Mouse (Mus musculus) frontal cortex, adult 2 months (tissue): ENCODE data around the gene Ptpn12. TPM values are rescaled to one million over a fixed set of nuclear protein-coding genes. Genes with fewer than 3 reads are reported as not detected.
A peak's percentile ranks its signal among the peaks of the same experiment; 100 is the strongest.

Experiments used
- DNase-seq, 2 experiments: peaks; one replicate each; pipeline ENCODE4 v3.0.0; 2022; ENCODE audit warnings: low spot score in 1 of 2; ENCODE audit errors: extremely low spot score in 1 of 2
- polyA plus RNA-seq: library from polyadenylated mRNA; depleted of rRNA; stranded (reverse); fragments of >200 nt; gene quantifications from 2 replicates; pipeline ENCODE4 v1.2.3, GENCODE M21; 2012; rRNA removed

The Ptpn12 gene
- polyA plus RNA-seq: 57.8 and 64.0 TPM in 2 replicates

DNA sequence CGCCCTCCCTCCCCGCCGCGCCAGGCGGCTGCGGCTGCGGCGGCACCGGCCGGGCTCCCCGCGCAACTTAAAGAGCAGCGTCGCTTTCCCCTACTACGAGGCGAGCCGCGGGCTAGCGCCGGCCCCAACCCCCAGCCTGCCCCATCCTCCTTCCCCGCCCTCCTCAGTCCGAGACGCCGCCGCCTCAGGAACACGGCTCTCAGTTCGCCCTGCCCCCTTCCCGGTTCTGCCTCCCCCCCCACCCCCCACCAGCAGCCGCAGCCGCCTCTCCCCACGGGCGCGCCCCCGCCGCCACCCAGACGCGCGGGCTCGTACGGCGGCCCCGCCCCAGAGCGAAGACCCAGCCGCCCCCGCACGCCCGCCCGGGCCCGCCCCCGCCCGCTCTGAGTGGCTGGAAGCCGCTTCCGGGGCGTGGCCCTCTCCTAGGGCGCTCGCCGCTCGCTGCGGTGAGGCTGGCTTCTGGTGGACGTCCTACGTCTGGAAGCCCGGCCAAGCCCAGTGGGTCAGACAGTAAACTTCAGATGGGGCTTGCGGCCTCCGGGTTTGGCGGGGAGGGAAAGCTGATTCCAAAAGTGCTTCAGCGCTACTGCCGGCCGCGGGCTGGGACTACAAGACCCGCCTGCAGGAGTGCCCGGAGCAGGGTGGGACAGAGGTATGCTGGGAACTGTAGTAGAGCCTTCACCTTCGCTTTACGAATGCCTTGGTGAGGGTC lies at the start of gene Ptpn12:
TSS of gene Ptpn12 (minus strand) at position 92 of the 712 bp plus-strand sequence.
- DNase-seq: peak; percentile 88 to 91

GRCm38 (mm10) chr5:21091179-21091578 lies 35.5 kb upstream of the Ptpn12 start:
- DNase-seq: no peak

- DNase-seq: no peak
Observed at GRCm38 (mm10) chr5:21057217-21057616, 1.5 kb upstream of the Ptpn12 start.

DNA sequence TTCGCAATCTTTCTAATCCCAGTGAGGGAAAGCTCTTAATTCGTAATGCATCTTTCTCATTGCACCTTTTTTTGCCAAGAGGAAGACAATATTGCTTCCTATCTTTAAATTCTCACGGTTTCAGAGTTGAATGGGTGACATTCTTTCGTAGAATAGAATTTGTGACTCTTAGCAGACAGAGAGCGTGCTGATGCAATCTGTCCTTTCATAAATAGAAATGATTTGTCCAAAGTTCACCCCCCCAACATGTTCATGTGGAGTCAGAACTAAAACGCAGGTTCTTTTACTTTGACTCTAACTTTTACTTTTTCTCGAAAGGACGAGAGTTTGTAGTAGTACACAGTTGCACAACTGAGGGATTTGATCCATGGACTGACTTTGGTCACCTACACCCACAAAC lies 884 bp upstream of the Ptpn12 start:
- no peak for DNase-seq

GRCm38 (mm10) chr5:21055071-21055819 lies 466 bp downstream of the Ptpn12 start:
- peak in 1 of 2 experiments; percentile 38 for DNase-seq

DNA sequence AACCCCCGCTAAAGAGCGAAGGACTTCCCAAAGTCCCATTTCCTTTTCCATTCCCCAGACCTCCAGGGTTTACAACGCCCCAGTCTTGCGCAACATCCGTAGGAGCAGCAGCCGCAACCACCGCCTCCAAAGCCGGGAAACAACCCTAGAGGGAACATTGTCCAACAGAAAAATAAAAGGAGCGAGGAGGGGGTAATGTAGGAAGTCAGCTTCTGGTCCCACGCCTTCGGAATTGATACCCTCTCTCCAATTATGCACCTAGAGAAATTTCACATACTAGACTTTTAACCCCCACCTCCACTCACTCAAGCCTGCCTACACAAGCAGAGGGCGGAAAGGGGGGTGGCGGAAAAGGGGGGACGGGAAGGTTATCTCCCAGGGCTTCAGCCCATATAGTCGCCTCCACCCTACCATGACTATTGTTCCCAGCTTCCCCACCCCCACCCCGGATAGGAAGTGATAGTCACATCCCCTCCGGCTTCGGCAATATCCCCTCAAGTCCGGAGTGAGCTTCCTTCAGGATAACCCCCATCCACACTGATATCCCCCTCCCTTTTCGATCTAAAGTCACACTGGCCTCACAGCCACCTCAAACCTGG lies 1.1 kb downstream of the Ptpn12 start:
- DNase-seq: peak in 1 of 2 experiments; percentile 67

GRCm38 (mm10) chr5:21053571-21054307 lies 2.0 kb downstream of the Ptpn12 start:
- no peak for DNase-seq

DNA sequence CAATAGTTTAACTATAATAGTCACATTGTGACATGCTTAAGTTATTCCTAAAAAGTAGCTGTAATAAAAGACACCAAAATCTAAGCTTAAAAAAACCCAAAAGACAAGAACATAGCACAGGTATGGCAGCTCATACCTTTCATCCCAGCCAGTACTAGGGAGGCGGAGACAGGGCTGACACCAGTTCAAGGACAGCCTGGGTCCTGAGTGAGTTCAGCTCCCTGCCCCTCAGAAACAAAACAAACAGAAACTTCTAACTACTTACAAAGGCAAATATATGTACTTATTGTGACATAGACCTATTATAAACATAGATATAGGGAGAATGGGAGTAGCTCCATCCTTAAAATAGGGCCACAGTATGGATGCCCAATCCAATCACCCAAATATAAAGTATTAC lies 3.2 kb downstream of the Ptpn12 start:
- DNase-seq: no peak

DNA sequence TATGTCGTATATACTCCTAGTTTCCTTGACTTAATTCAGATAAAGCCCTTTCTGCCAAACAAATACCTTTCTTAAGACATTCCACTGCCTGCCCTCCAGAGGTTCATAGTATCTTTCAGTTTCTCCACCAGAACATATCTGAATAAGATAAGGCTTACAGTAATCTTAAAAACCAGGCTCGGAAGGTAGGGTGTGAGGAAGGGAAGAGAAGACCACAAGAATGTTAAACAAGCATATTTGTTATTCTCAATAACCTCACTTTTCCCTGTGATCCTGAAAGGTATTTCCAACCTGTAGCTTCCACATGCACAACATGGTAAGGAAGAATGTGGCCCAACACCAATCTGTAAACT lies 5.0 kb downstream of the Ptpn12 start:
- no peak for DNase-seq

- DNase-seq: peak in 1 of 2 experiments; percentile 50
Observed at GRCm38 (mm10) chr5:21050061-21050769, 5.5 kb downstream of the Ptpn12 start.

DNA sequence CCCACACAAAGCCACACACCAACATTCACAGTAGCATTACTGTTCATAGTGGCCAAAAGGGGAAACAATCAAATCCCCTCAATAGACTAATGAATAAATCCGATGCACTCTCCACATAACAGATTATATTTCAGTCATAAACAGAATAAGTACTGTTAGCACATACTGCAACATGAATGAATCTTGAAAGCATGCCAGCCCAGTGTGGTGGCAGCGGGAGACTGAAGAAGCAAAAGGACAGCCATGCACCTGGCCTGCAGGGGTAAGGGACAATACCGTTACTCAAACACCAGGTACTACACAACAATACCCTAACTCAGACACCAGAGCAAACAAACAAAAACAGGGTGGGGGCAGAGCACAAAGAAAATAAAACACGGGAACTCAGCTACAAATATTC lies 6.7 kb downstream of the Ptpn12 start:
- DNase-seq: no peak

GRCm38 (mm10) chr5:21047114-21047513 lies 8.6 kb downstream of the Ptpn12 start:
- DNase-seq: no peak

GRCm38 (mm10) chr5:21046150-21047048 lies 9.3 kb downstream of the Ptpn12 start:
- DNase-seq: no peak

- no peak for DNase-seq
Observed at GRCm38 (mm10) chr5:21045462-21045861, 10.2 kb downstream of the Ptpn12 start.

DNA sequence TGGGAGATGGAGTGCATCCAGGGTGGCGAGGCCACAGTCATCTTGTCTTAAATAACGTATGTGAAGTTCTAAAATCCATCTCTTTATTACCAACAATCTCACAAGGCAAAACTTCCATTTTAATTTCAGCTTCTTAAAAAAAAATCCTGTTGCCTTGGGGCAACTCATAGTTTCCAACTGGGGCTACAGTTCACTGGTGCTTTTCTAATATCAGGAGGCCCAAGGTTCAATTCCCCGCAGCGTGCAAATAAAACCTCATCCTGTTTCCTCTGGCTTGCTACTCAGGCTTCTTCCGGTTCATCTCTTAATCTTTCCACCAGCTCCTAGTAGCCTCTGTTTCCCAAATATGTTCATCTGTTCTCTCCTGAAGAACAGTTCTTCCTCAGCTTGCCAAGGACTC lies 17.6 kb downstream of the Ptpn12 start:
- no peak for DNase-seq

DNA sequence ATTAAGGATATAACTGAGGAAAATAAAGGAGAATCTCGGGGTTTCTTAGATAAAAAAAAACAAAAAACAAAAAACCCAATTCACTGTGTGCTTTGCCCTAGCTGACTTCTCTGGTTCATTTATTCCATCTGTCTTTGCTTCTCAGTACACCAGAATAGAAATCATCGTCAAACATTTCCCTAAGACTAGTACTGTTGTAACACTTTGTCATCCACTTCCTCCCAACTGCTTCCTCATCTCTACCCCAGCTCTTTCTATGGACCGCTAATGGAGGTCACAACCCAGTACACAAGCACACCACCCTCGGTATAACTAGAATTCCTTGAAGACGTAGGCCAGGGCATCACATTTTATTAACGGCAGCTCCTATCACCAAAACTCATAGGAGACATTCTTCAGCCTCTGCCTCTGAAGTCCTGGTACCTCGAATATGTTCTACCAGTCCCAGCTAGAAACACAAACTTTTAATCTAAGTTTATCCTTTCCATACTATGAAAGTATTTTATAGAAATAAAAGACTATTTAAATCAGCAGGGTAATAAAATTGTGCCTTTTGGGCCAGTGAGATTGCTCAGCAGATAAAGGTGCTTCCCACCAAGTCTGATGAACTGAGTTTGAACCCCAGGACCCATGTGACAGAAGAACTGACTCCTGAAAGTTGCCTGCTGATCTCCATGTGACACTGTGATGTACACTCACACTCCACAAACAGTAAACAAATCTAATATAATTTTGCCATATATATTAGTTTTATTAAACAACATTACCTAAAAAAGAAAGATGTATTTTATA lies 19.8 kb downstream of the Ptpn12 start:
- DNase-seq: no peak

- peak in 1 of 2 experiments; percentile 52 for DNase-seq
Observed at GRCm38 (mm10) chr5:21034388-21034966, 21.2 kb downstream of the Ptpn12 start.

DNA sequence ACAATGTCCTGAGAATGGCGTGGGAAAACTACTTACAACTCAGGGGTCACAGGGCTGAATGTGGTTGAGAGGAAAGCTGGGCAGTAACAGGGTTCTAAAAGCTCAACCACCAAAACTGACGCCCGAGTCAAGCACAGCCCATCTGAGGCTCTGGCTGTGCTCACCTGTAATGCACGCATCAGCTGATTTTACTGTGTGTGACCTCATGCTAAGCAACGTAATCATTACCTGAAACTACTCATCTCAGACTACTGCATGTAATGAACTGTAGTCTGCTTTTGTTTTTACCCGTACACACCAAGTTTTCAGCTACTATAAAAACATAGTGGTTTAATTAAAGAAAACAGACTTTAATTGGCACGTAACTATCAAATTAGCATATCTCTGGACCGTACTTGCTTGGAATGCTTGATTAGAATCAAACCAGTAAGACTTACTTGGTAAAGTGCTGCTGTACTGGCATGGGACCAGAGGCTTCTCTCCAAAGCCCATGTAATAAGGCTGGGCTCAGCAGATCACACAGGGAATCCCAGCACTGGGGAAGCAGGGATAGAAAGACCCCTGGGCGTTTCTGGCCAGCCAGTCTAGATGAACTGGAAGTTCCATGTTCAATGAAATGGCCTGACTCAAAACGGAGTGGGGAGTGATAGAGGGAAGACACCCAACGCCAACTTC lies 22.2 kb downstream of the Ptpn12 start:
- no peak for DNase-seq
